Mouse (Mus musculus) forebrain, embryonic 14.5 days (tissue): Measurements from ENCODE around the gene BC028528. TPM values are rescaled to one million over a fixed set of nuclear protein-coding genes. Genes with fewer than 3 reads are reported as not detected.

Experiments
- ATAC-seq: fragments of 200-750 bp; cut with Nextera tagmentation; 2 replicates; pipeline ENCODE4 v1.8.0; 2017; ENCODE audit warnings: mild to moderate bottlenecking, moderate library complexity
- DNase-seq: peaks from one replicate; pipeline ENCODE4 v3.0.0-alpha.2; 2015; ENCODE audit warnings: low spot score
- H3K27ac ChIP-seq: fragments of 300-500 bp; sonication (generic); 2 replicates; pipeline ENCODE4 v1.5.1; 2014; ENCODE audit warnings: low read depth, mild to moderate bottlenecking, control low read depth, low read length, moderate library complexity
- H3K27me3 ChIP-seq: fragments of 300-500 bp; sonication (generic); replicated peaks from 2 replicates; pipeline ENCODE4 v1.6.1; 2014; ENCODE audit warnings: low read length, control low read depth, mixed read lengths; ENCODE audit not compliant: control insufficient read depth, insufficient read depth
- H3K36me3 ChIP-seq: fragments of 300-500 bp; sonication (generic); 2 replicates; pipeline ENCODE4 v1.6.1; 2014; ENCODE audit warnings: low read length, control low read depth; ENCODE audit not compliant: control insufficient read depth, insufficient read depth
- H3K4me1 ChIP-seq: fragments of 300-500 bp; sonication (generic); 2 replicates; pipeline ENCODE4 v1.6.1; 2014; ENCODE audit warnings: antibody characterized with exemption, low read length, control low read depth; ENCODE audit not compliant: control insufficient read depth, insufficient read depth
- H3K4me2 ChIP-seq: fragments of 300-500 bp; sonication (generic); 2 replicates; pipeline ENCODE4 v1.6.1; 2014; ENCODE audit warnings: mild to moderate bottlenecking, control low read depth, low read length
- H3K4me3 ChIP-seq: fragments of 300-500 bp; sonication (generic); 2 replicates; pipeline ENCODE4 v1.5.1; 2014; ENCODE audit warnings: low read depth, low read length, control low read depth
- H3K9ac ChIP-seq: fragments of 300-500 bp; sonication (generic); 2 replicates; pipeline ENCODE4 v1.6.1; 2014; ENCODE audit warnings: mild to moderate bottlenecking, low read length, control low read depth, moderate library complexity
- H3K9me3 ChIP-seq: fragments of 300-500 bp; sonication (generic); replicated peaks from 2 replicates; pipeline ENCODE4 v1.6.1; 2016; ENCODE audit warnings: low read length, control low read depth, mixed read lengths; ENCODE audit not compliant: control insufficient read depth
- WGBS: fragments of 180-500 bp; shearing (Covaris S2); extraction: QIAGEN DNeasy Blood & Tissue Kit; methylation state at CpG from one replicate; pipeline ENCODE4 v1.1.7; 2014; 5-methylcytosine and 5-hydroxymethylcytosine counted together
- polyA plus RNA-seq: library from polyadenylated mRNA; unstranded; fragments of >200 nt; fragmentation: Nextera tagmentation; extraction: Ambion mirVana; gene quantifications from 2 replicates; pipeline ENCODE4 v1.2.1, GENCODE M21; 2014

BC028528 gene
- 13.1 and 15.4 TPM in 2 replicates for polyA plus RNA-seq

DNA sequence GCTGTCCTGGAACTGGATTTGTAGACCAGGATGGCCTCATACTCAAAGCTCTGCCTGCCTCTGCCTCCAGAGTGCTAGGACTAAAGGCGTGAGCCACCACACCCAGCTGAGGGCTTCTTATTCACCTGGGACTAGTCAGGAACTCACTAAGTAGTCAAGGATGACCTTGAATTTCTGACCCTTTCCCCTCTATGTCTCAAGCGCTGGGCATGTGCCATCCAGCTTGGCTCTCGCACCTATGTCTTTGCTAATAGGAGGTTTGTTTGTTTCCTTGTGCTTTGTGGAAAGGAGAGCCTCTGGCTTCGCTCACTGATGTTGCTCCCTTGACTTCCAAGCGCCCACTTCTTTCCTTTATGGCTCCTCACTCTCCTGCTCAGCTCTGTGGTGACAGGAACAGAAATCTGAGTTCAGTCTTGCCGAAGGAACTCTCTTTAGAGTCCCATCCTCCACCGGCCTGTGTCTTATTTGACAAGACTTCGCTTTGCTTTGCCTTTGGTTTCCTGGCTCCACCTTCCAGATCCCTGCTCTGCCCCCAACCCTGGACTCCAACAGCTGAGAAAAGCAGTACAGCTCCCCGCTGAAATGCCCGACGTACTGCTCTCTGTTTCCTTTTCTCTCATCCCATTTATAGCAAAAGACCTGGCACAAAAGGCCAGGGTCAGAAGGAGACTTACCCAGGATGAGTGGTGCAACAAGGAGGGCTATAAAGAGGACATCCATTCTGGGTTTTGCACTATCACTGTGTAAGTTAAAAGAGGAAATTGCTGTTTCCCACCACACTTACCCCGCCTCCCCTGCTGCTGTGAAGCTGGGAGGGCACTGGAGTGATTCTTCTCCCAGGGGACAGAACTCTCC lies at the start of gene BC028528:
BC028528 (minus strand) TSS at position 795 of the 855 bp plus-strand sequence.
- no peak within 1 kb of the TSS for H3K4me2 ChIP-seq
- no peaks in the 10 kb centered on the region for H3K36me3 ChIP-seq
- WGBS: 32% methylated on average over 12 of the region's 12 CpGs
- peaks cover 5% of the 10 kb centered on the region; the same call in 1 of the 2 replicates for H3K4me1 ChIP-seq
- no peaks in the 10 kb centered on the region for H3K27me3 ChIP-seq
- DNase-seq (no peak), ATAC-seq (no peak)
- H3K4me3 ChIP-seq: no peak within 1 kb of the TSS
- H3K9ac ChIP-seq: no peak within 1 kb of the TSS; the same call in 1 of the 2 replicates
- no peaks in the 10 kb centered on the region for H3K9me3 ChIP-seq
- H3K27ac ChIP-seq: no peak within 1 kb of the TSS; the same call in 1 of the 2 replicates

DNA sequence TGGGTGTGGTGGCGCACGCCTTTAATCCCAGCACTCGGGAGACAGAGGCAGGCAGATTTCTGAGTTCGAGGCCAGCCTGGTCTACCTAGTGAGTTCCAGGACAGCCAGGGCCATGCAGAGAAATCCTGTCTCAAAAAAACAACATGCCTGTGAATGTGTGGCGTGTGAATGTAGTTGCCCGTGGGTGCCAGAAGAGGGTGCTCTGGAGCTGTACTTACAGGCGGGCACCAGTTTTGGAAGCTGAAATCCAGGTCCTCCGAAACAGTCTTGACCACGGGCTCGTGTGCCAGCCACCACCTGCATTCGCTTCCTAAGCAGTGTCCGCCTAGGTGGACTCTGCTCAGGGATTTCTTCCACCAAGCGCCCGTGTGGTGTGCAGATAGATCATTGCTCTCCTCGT lies 47.0 kb upstream of the BC028528 start:
- H3K27me3 ChIP-seq: no peaks in the 10 kb centered on the region
- H3K27ac ChIP-seq: no peak overlapping the region
- H3K4me2 ChIP-seq: no peak overlapping the region
- no peaks in the 10 kb centered on the region for H3K4me1 ChIP-seq
- H3K9ac ChIP-seq: no peak overlapping the region
- H3K4me3 ChIP-seq: no peak overlapping the region
- H3K9me3 ChIP-seq: no peaks in the 10 kb centered on the region
- DNase-seq (no peak), ATAC-seq (no peak)
- 90% methylated on average over 15 of the region's 15 CpGs for WGBS
- peaks cover 90% of the 10 kb centered on the region for H3K36me3 ChIP-seq

DNA sequence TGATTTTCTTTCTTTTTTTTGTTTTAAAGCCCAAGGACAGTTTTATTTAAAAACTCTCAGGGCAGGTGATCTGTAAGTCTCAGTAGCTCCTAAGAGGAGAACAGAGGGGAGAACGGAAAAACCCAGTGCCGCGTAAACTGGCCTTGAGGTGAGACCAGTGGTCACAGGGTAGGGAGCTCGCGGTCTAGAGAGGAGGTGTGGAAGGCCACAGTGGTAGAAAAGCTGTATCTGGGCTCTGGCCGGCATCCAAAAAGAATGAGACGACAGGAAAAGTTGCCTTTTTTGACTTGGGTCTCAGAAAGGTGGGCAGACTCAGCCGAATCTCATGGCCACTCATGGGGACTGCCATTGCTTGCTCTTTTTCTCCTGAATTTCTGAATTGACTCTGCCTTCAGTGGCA lies 46.4 kb upstream of the BC028528 start:
- 98% methylated on average over 8 of the region's 8 CpGs for WGBS
- H3K36me3 ChIP-seq: peaks cover 91% of the 10 kb centered on the region
- H3K27me3 ChIP-seq: no peaks in the 10 kb centered on the region
- H3K9me3 ChIP-seq: no peaks in the 10 kb centered on the region
- ATAC-seq: no peak
- H3K9ac ChIP-seq: no peak overlapping the region
- no peak overlapping the region for H3K4me2 ChIP-seq
- no peaks in the 10 kb centered on the region for H3K4me1 ChIP-seq
- no peak overlapping the region for H3K27ac ChIP-seq
- no peak overlapping the region for H3K4me3 ChIP-seq
- no peak for DNase-seq

DNA sequence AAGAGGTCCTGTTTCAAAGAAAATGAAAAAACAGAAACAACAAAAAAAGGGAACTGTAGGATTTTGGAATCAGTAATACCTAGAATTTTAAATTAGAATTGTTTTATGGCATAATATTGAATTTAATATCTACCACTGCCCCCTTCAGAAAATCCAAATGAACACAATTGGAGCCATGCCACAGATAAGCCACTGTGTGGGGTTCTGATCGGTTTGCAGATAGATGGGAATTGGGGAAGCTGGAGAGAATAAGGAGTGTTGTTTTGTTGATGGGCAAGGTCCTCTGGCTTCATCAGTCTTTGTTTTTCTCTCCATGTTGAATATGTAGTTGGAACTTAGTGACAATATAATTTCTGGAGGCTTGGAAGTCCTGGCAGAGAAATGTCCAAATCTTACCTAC lies 42.6 kb upstream of the BC028528 start:
- Histone ChIP-seq H3K36me3 (peaks cover 53% of the 10 kb centered on the region), H3K27ac (no peak overlapping the region), H3K9ac (no peak overlapping the region), H3K4me2 (no peak overlapping the region), H3K9me3 (no peaks in the 10 kb centered on the region), H3K27me3 (no peaks in the 10 kb centered on the region), H3K4me1 (peaks cover 9% of the 10 kb centered on the region), H3K4me3 (no peak overlapping the region)
- no peak for DNase-seq
- WGBS: 94% methylated on average over 1 of the region's 1 CpGs
- ATAC-seq: no peak

DNA sequence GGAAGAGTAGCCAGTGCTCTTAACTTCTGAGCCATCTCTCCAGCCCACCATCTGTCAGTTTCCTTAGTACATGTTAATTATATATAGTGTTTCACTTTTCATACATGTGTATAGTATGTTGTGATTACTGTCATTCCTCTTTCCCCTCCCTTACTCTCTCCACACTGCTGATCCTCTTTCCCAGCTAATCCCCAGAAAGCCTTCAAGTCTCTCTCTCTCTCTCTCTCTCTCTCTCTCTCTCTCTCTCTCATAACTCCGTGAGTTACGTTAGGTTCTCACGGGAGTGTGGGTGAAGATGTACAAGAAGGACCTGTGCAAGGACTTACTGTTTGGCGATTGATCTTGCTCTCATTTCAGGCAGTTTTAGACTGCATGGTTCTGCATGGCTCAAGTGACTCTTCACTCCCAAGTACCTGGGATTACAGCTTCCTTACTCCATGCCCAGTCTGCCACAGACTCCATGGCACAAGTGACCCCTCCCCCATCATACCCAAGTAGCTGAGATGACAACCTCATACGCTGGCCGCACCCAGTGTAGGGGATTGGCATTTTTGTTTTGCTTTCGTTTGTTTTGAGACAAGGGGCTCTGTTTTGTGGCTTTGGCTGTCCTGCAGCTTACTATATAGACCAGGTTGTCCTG lies 41.4 kb upstream of the BC028528 start:
- Histone ChIP-seq H3K4me1 (peaks cover 9% of the 10 kb centered on the region), H3K9me3 (no peaks in the 10 kb centered on the region), H3K9ac (no peak overlapping the region), H3K27me3 (no peaks in the 10 kb centered on the region), H3K4me2 (no peak overlapping the region), H3K36me3 (peaks cover 41% of the 10 kb centered on the region), H3K4me3 (no peak overlapping the region), H3K27ac (no peak overlapping the region)
- no peak for ATAC-seq
- 92% methylated on average over 7 of the region's 7 CpGs for WGBS
- no peak for DNase-seq

DNA sequence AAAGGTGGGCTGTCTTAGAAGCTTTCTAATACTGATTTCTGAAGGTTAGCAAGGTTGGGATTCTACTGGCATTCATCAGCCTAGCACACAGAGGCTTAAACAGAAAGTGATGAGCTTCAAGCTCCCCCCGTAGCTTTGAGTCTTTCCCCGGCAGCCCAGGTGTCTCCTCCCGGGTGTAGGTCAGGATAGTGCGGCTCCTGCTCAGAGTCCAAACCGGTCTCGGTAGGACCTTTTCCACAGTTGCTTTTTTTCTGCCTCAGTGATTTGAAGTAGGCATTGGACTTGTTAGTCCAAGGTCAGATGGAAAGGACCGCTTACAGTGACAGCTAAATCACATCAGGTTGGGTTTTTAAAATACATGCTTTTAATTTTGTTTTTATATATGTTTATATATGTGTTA lies 40.8 kb upstream of the BC028528 start:
- no peak overlapping the region; the same call in 1 of the 2 replicates for H3K4me2 ChIP-seq
- no peak for DNase-seq
- no peak for ATAC-seq
- H3K9ac ChIP-seq: no peak overlapping the region
- peaks cover 35% of the 10 kb centered on the region for H3K36me3 ChIP-seq
- H3K27me3 ChIP-seq: no peaks in the 10 kb centered on the region
- 90% methylated on average over 7 of the region's 7 CpGs for WGBS
- H3K27ac ChIP-seq: no peak overlapping the region
- H3K4me3 ChIP-seq: no peak overlapping the region
- H3K4me1 ChIP-seq: peaks cover 9% of the 10 kb centered on the region
- no peaks in the 10 kb centered on the region for H3K9me3 ChIP-seq

DNA sequence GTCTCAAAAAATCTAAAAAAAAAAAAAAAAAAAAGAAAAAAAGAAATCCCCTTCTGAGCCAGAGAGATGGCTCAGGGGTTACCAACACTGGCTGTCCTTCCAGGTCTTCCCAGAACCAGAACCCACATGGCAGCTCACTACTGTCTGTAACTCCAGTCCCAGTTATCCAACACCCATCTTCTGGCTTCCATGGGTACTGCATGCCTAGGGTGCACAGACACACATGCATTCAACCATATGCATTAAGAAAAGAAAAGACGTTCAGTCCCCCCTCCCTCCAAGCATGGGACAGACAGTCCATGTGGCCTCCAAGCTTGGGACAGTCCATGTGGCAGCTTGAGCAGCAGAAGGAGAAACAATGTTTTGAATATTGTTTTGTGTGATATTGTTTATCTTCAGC lies 40.4 kb upstream of the BC028528 start:
- no peak overlapping the region for H3K9ac ChIP-seq
- no peak overlapping the region for H3K27ac ChIP-seq
- no peaks in the 10 kb centered on the region for H3K27me3 ChIP-seq
- DNase-seq (no peak), ATAC-seq (no peak)
- H3K36me3 ChIP-seq: peaks cover 31% of the 10 kb centered on the region
- no peak overlapping the region; the same call in 1 of the 2 replicates for H3K4me2 ChIP-seq
- peaks cover 9% of the 10 kb centered on the region for H3K4me1 ChIP-seq
- WGBS: 58% methylated on average over 1 of the region's 1 CpGs
- no peak overlapping the region for H3K4me3 ChIP-seq
- no peaks in the 10 kb centered on the region for H3K9me3 ChIP-seq

DNA sequence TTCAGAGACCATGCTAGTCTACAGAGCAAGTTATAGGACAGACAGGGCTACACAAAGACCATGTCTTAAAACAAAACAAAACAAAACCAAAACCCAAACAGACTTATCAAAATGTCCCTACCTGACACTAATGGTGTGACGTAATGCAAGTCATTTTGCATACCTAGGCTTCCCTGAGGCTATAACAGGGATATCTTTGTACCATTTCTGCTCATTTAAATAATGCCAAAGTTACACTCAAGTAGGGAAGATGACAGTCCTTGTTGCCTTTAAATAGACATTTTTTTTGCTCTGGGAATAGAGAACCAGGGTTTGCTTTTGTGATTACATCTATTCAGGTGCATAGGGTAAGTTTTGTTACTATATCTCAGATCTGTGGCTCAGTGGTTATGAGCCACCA lies 39.7 kb upstream of the BC028528 start:
- Histone ChIP-seq H3K36me3 (peaks cover 24% of the 10 kb centered on the region), H3K9me3 (no peaks in the 10 kb centered on the region), H3K4me3 (no peak overlapping the region), H3K27ac (no peak overlapping the region), H3K4me2 (no peak overlapping the region; the same call in 1 of the 2 replicates), H3K9ac (no peak overlapping the region), H3K4me1 (peaks cover 9% of the 10 kb centered on the region), H3K27me3 (no peaks in the 10 kb centered on the region)
- no peak for DNase-seq
- ATAC-seq: no peak
- WGBS: 81% methylated on average over 1 of the region's 1 CpGs

DNA sequence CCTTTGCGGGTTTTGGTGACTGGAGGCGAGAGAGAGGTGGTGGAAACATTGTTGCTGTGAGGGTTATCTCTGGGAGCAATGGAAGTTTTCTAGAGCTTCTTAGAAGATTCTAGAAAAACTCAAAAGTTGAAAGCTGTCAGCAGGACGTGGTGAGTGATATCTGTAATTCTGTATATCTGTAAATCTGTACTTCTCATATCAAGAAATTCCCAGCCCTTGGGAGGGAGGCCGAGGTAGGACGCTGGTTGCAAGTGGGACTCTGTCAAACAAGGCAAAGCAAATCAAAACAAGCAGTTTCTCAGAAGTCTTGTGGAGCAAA lies 38.6 kb upstream of the BC028528 start:
- DNase-seq (no peak), ATAC-seq (no peak)
- under 1% methylated on average over 5 of the region's 5 CpGs for WGBS
- Histone ChIP-seq H3K27me3 (no peaks in the 10 kb centered on the region), H3K9me3 (no peaks in the 10 kb centered on the region), H3K4me3 (peak overlapping the region; percentile 90), H3K4me2 (peak overlapping the region; percentile 69), H3K36me3 (peaks cover 20% of the 10 kb centered on the region), H3K4me1 (peaks cover 9% of the 10 kb centered on the region), H3K9ac (peak overlapping the region; percentile 94), H3K27ac (peak overlapping the region; percentile 86; the same call in 1 of the 2 replicates)
